Mouse (Mus musculus) c-Kit-positive CD71-positive TER-119-negative erythroid progenitor cells, embryonic 14.5 days (primary cell): ENCODE measurements around the gene Tcf12.
A peak's percentile ranks its signal among the peaks of the same experiment; 100 is the strongest.

ENCODE experiments used
- DNase-seq: peaks from one replicate; pipeline ENCODE4 v3.0.0-alpha.2; 2013; ENCODE audit warnings: low read depth

Tcf12 gene

GRCm38 (mm10) chr9:71835203-71835815, 276.4 kb downstream of the Tcf12 start:
- DNase-seq, result no peak

GRCm38 (mm10) chr9:71834707-71835106, 277.0 kb downstream of the Tcf12 start:
- DNase-seq, result no peak

- peak; percentile 51 for DNase-seq
These were observed 279.6 kb downstream of the Tcf12 start for GRCm38 (mm10) chr9:71831756-71832699.

GRCm38 (mm10) chr9:71830994-71831393, 280.7 kb downstream of the Tcf12 start:
- DNase-seq, result no peak

- DNase-seq, result no peak
These were observed 281.3 kb downstream of the Tcf12 start for GRCm38 (mm10) chr9:71830365-71830764.

- no peak for DNase-seq
These were observed 281.9 kb downstream of the Tcf12 start for GRCm38 (mm10) chr9:71829753-71830152.

GRCm38 (mm10) chr9:71829137-71829536, 282.5 kb downstream of the Tcf12 start:
- no peak for DNase-seq

GRCm38 (mm10) chr9:71827371-71827770, 284.3 kb downstream of the Tcf12 start:
- DNase-seq, result no peak

- DNase-seq, result no peak
These were observed 285.6 kb downstream of the Tcf12 start for GRCm38 (mm10) chr9:71826040-71826525.

- no peak for DNase-seq
These were observed 289.7 kb downstream of the Tcf12 start for GRCm38 (mm10) chr9:71822003-71822402.

GRCm38 (mm10) chr9:71818453-71818852, 293.2 kb downstream of the Tcf12 start:
- DNase-seq, result no peak

- DNase-seq, result no peak
These were observed 295.6 kb downstream of the Tcf12 start for GRCm38 (mm10) chr9:71816121-71816520.

- DNase-seq, result no peak
These were observed 298.1 kb downstream of the Tcf12 start for GRCm38 (mm10) chr9:71813565-71813964.

GRCm38 (mm10) chr9:71812914-71813313, 298.8 kb downstream of the Tcf12 start:
- no peak for DNase-seq

- DNase-seq, result no peak
These were observed 299.3 kb downstream of the Tcf12 start for GRCm38 (mm10) chr9:71812402-71812801.

- no peak for DNase-seq
These were observed 300.3 kb downstream of the Tcf12 start for GRCm38 (mm10) chr9:71811404-71811803.

GRCm38 (mm10) chr9:71810723-71811122, 300.9 kb downstream of the Tcf12 start:
- DNase-seq, result no peak

- DNase-seq, result no peak
These were observed 302.9 kb downstream of the Tcf12 start for GRCm38 (mm10) chr9:71808640-71809254.

- no peak for DNase-seq
These were observed 303.9 kb downstream of the Tcf12 start for GRCm38 (mm10) chr9:71807801-71808200.

GRCm38 (mm10) chr9:71806422-71806805, 305.3 kb downstream of the Tcf12 start:
- DNase-seq, result peak; percentile 29

GRCm38 (mm10) chr9:71805646-71806421, 305.8 kb downstream of the Tcf12 start:
- DNase-seq, result no peak

GRCm38 (mm10) chr9:71804116-71804515, 307.6 kb downstream of the Tcf12 start:
- DNase-seq, result no peak
